Mouse (Mus musculus): Measurements from ENCODE around the gene Washc4. TPM values are rescaled to one million over a fixed set of nuclear protein-coding genes. Genes with fewer than 3 reads are reported as not detected.

Gene Washc4
- total and polyA plus RNA-seq, 2 experiments: 1.2 to 26.7 TPM

GRCm38 (mm10) chr10:83603956-83604564 lies 60.5 kb downstream of the Washc4 start:
- Histone ChIP-seq H3K9ac (ENCODE audit: low read depth, low read length) (no peak overlapping the region), H3K27ac (replicated peaks; ENCODE audit: insufficient read depth, low read depth, low read length) (no peak overlapping the region), H3K4me1 (ENCODE audit: control insufficient read depth, insufficient read depth, low read length) (no peaks in the 10 kb centered on the region), H3K27me3 (ENCODE audit: control insufficient read depth, insufficient read depth, low read length) (no peaks in the 10 kb centered on the region), H3K36me3 (ENCODE audit: control insufficient read depth, insufficient read depth, low read length) (peaks cover 61% of the 10 kb centered on the region), H3K79me2 (ENCODE audit: control insufficient read depth, insufficient read depth, low read length) (0 out of 2 replicates have a peak, but pooled peaks cover 3% of the 10 kb centered on the region), H3K4me3 (ENCODE audit: insufficient read depth, low read depth, low read length) (no peak overlapping the region)
- DNase-seq (ENCODE audit: extremely low read depth, low read depth, low spot score): no peak
- TF ChIP-seq POLR2A (IDR thresholded peaks at IDR 0.05; ENCODE audit: extremely low read depth, insufficient read depth, low read length) (no peak), CTCF (IDR thresholded peaks at IDR 0.05; ENCODE audit: low read depth, low read length) (no peak)
- WGBS: 93% methylated on average over 10 of the region's 10 CpGs

GRCm38 (mm10) chr10:83605637-83606183 lies 62.2 kb downstream of the Washc4 start:
- H3K27me3 ChIP-seq (ENCODE audit: control insufficient read depth, insufficient read depth, low read length): no peaks in the 10 kb centered on the region
- H3K36me3 ChIP-seq (ENCODE audit: control insufficient read depth, insufficient read depth, low read length): peaks cover 59% of the 10 kb centered on the region
- no peak for DNase-seq (ENCODE audit: extremely low read depth, low read depth, low spot score)
- WGBS: 98% methylated on average over 8 of the region's 8 CpGs
- H3K27ac ChIP-seq (replicated peaks; ENCODE audit: insufficient read depth, low read depth, low read length): no peak overlapping the region
- H3K79me2 ChIP-seq (ENCODE audit: control insufficient read depth, insufficient read depth, low read length): 0 out of 2 replicates have a peak, but pooled peaks cover 1% of the 10 kb centered on the region
- no peak for TF ChIP-seq POLR2A (IDR thresholded peaks at IDR 0.05; ENCODE audit: extremely low read depth, insufficient read depth, low read length)
- TF ChIP-seq CTCF (IDR thresholded peaks at IDR 0.05; ENCODE audit: low read depth, low read length): no peak
- no peak overlapping the region for H3K4me3 ChIP-seq (ENCODE audit: insufficient read depth, low read depth, low read length)
- H3K9ac ChIP-seq (ENCODE audit: low read depth, low read length): no peak overlapping the region
- H3K4me1 ChIP-seq (ENCODE audit: control insufficient read depth, insufficient read depth, low read length): no peaks in the 10 kb centered on the region

- 95% methylated on average over 3 of the region's 3 CpGs for WGBS
- Histone ChIP-seq H3K79me2 (ENCODE audit: control insufficient read depth, insufficient read depth, low read length) (no peaks in the 10 kb centered on the region), H3K4me1 (ENCODE audit: control insufficient read depth, insufficient read depth, low read length) (no peaks in the 10 kb centered on the region), H3K27me3 (ENCODE audit: control insufficient read depth, insufficient read depth, low read length) (no peaks in the 10 kb centered on the region), H3K9ac (ENCODE audit: low read depth, low read length) (no peak overlapping the region), H3K36me3 (ENCODE audit: control insufficient read depth, insufficient read depth, low read length) (peaks cover 53% of the 10 kb centered on the region), H3K27ac (replicated peaks; ENCODE audit: insufficient read depth, low read depth, low read length) (no peak overlapping the region), H3K4me3 (ENCODE audit: insufficient read depth, low read depth, low read length) (no peak overlapping the region)
- no peak for DNase-seq (ENCODE audit: extremely low read depth, low read depth, low spot score)
- TF ChIP-seq CTCF (IDR thresholded peaks at IDR 0.05; ENCODE audit: low read depth, low read length): no peak
- TF ChIP-seq POLR2A (IDR thresholded peaks at IDR 0.05; ENCODE audit: extremely low read depth, insufficient read depth, low read length): no peak
These were observed 63.6 kb downstream of the Washc4 start for GRCm38 (mm10) chr10:83607111-83607510.

GRCm38 (mm10) chr10:83608596-83608995 lies 65.0 kb downstream of the Washc4 start:
- no peaks in the 10 kb centered on the region for H3K79me2 ChIP-seq (ENCODE audit: control insufficient read depth, insufficient read depth, low read length)
- TF ChIP-seq CTCF (IDR thresholded peaks at IDR 0.05; ENCODE audit: low read depth, low read length) (no peak), POLR2A (IDR thresholded peaks at IDR 0.05; ENCODE audit: extremely low read depth, insufficient read depth, low read length) (no peak)
- peaks cover 45% of the 10 kb centered on the region for H3K36me3 ChIP-seq (ENCODE audit: control insufficient read depth, insufficient read depth, low read length)
- 78% methylated on average over 8 of the region's 8 CpGs for WGBS
- no peak overlapping the region for H3K4me3 ChIP-seq (ENCODE audit: insufficient read depth, low read depth, low read length)
- H3K4me1 ChIP-seq (ENCODE audit: control insufficient read depth, insufficient read depth, low read length): no peaks in the 10 kb centered on the region
- no peak overlapping the region for H3K9ac ChIP-seq (ENCODE audit: low read depth, low read length)
- no peaks in the 10 kb centered on the region for H3K27me3 ChIP-seq (ENCODE audit: control insufficient read depth, insufficient read depth, low read length)
- no peak overlapping the region for H3K27ac ChIP-seq (replicated peaks; ENCODE audit: insufficient read depth, low read depth, low read length)
- DNase-seq (ENCODE audit: extremely low read depth, low read depth, low spot score): no peak

- H3K4me1 ChIP-seq (ENCODE audit: control insufficient read depth, insufficient read depth, low read length): no peaks in the 10 kb centered on the region
- H3K79me2 ChIP-seq (ENCODE audit: control insufficient read depth, insufficient read depth, low read length): no peaks in the 10 kb centered on the region
- 96% methylated on average over 7 of the region's 7 CpGs for WGBS
- TF ChIP-seq POLR2A (IDR thresholded peaks at IDR 0.05; ENCODE audit: extremely low read depth, insufficient read depth, low read length) (no peak), CTCF (IDR thresholded peaks at IDR 0.05; ENCODE audit: low read depth, low read length) (no peak)
- H3K9ac ChIP-seq (ENCODE audit: low read depth, low read length): no peak overlapping the region
- no peak overlapping the region for H3K4me3 ChIP-seq (ENCODE audit: insufficient read depth, low read depth, low read length)
- DNase-seq (ENCODE audit: extremely low read depth, low read depth, low spot score): no peak
- H3K27ac ChIP-seq (replicated peaks; ENCODE audit: insufficient read depth, low read depth, low read length): no peak overlapping the region
- peaks cover 35% of the 10 kb centered on the region for H3K36me3 ChIP-seq (ENCODE audit: control insufficient read depth, insufficient read depth, low read length)
- H3K27me3 ChIP-seq (ENCODE audit: control insufficient read depth, insufficient read depth, low read length): no peaks in the 10 kb centered on the region
These were observed 67.0 kb downstream of the Washc4 start for GRCm38 (mm10) chr10:83610518-83610917.

- no peaks in the 10 kb centered on the region for H3K79me2 ChIP-seq (ENCODE audit: control insufficient read depth, insufficient read depth, low read length)
- no peak overlapping the region for H3K27ac ChIP-seq (replicated peaks; ENCODE audit: insufficient read depth, low read depth, low read length)
- WGBS: 95% methylated on average over 5 of the region's 5 CpGs
These were observed 68.3 kb downstream of the Washc4 start for GRCm38 (mm10) chr10:83611863-83612262.

More at GRCm38 (mm10) chr10:83611863-83612262, 68.3 kb downstream of the Washc4 start:
- TF ChIP-seq CTCF (IDR thresholded peaks at IDR 0.05; ENCODE audit: low read depth, low read length) (no peak), POLR2A (IDR thresholded peaks at IDR 0.05; ENCODE audit: extremely low read depth, insufficient read depth, low read length) (no peak)
- H3K4me3 ChIP-seq (ENCODE audit: insufficient read depth, low read depth, low read length): no peak overlapping the region
- DNase-seq (ENCODE audit: extremely low read depth, low read depth, low spot score): no peak
- no peaks in the 10 kb centered on the region for H3K4me1 ChIP-seq (ENCODE audit: control insufficient read depth, insufficient read depth, low read length)
- H3K9ac ChIP-seq (ENCODE audit: low read depth, low read length): no peak overlapping the region
- peaks cover 30% of the 10 kb centered on the region for H3K36me3 ChIP-seq (ENCODE audit: control insufficient read depth, insufficient read depth, low read length)
- no peaks in the 10 kb centered on the region for H3K27me3 ChIP-seq (ENCODE audit: control insufficient read depth, insufficient read depth, low read length)
